Mouse (Mus musculus) central nervous system, embryonic 14 days (tissue): ENCODE measurements around the gene Ifna16. TPM values are rescaled to one million over a fixed set of nuclear protein-coding genes. Genes with fewer than 3 reads are reported as not detected.

Experiments used
- polyA plus RNA-seq: library from polyadenylated mRNA; depleted of rRNA; stranded (reverse); fragments of >200 nt; gene quantifications from 2 replicates; pipeline ENCODE4 v1.2.3, GENCODE M21; 2012; rRNA removed

The Ifna16 gene
- polyA plus RNA-seq, result not detected in 2 replicates

DNA sequence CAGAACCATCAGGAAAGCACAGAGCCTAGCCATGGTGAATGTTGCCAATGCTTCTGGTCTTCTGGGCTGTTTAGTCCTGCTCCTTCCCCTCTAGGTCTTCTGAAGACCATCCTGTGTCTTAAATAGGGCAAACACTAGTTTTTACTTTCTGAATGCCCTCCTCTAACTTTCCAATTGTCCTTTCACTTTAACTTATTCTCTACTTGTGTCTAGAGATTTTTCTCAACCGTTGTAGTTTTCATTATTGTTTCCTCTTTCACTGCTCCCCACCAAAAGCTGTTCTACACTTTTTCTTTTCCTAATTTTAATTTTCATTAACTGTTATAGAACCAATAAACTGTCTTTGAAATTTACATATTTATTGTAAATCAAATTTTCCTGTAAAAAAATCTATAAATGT, at the start of gene Ifna16:
Ifna16 (minus strand) TSS at position 101 of the 400 bp plus-strand sequence.

GRCm38 (mm10) chr4:88721791-88722721, 45.3 kb upstream of the Ifna16 start, which contains the start of the genes Gm26566 and Klhl9:
TSS of gene Gm26566 (plus strand) at chr4:88721805.
TSS of gene Klhl9 (minus strand) at chr4:88722465.

GRCm38 (mm10) chr4:88691259-88691658, 14.5 kb upstream of the Ifna16 start, which contains the start of gene Ifnab:
TSS of gene Ifnab (minus strand) at chr4:88691359.

GRCm38 (mm10) chr4:88683812-88684211, 7.1 kb upstream of the Ifna16 start, which contains the start of gene Ifna2:
TSS of gene Ifna2 (minus strand) at chr4:88683912.

GRCm38 (mm10) chr4:88644359-88644758, 32.4 kb downstream of the Ifna16 start, which contains the start of gene Ifna13:
TSS of gene Ifna13 (minus strand) at chr4:88644459.

GRCm38 (mm10) chr4:88634311-88634710, 42.4 kb downstream of the Ifna16 start, which contains the start of gene C87499:
TSS of gene C87499 (minus strand) at chr4:88634411.

Other genes with a start within 250 kb of the Ifna16 start
- gene Hacd4, start 238.0 kb downstream of the Ifna16 start, polyA plus RNA-seq, result 1.3 and 1.8 TPM in 2 replicates
- not detected in 2 replicates for gene Ifnb1, start 154.2 kb downstream of the Ifna16 start, polyA plus RNA-seq
- gene Ifna15, start 118.7 kb downstream of the Ifna16 start, polyA plus RNA-seq, result not detected in 2 replicates
- gene Ifna14, start 105.1 kb downstream of the Ifna16 start, polyA plus RNA-seq, result not detected in 2 replicates
- not detected in 2 replicates for gene Ifna9, start 84.5 kb downstream of the Ifna16 start, polyA plus RNA-seq
- not detected in 2 replicates for gene Ifna12, start 73.5 kb downstream of the Ifna16 start, polyA plus RNA-seq
- gene C87499, start 42.5 kb downstream of the Ifna16 start, polyA plus RNA-seq, result not detected in 2 replicates
- gene Ifna13, start 32.5 kb downstream of the Ifna16 start, polyA plus RNA-seq, result not detected in 2 replicates
- not detected in 2 replicates for gene Ifna2, start 7.0 kb upstream of the Ifna16 start, polyA plus RNA-seq
- gene Ifnab, start 14.4 kb upstream of the Ifna16 start, polyA plus RNA-seq, result not detected in 2 replicates
- gene Gm26566, start 44.9 kb upstream of the Ifna16 start, polyA plus RNA-seq, result 1.2 and 1.6 TPM in 2 replicates
- 43.1 and 44.2 TPM in 2 replicates for gene Klhl9, start 45.5 kb upstream of the Ifna16 start, polyA plus RNA-seq
- gene Gm13271, start 77.9 kb upstream of the Ifna16 start, polyA plus RNA-seq, result not detected in 2 replicates
- 0.06 TPM in 1 of 2 replicates, not detected in the other for gene Gm13283, start 83.2 kb upstream of the Ifna16 start, polyA plus RNA-seq
- not detected in 2 replicates for gene Gm13290, start 96.9 kb upstream of the Ifna16 start, polyA plus RNA-seq
- not detected in 2 replicates for gene Gm13289, start 100.0 kb upstream of the Ifna16 start, polyA plus RNA-seq
- gene Gm13272, start 102.9 kb upstream of the Ifna16 start, polyA plus RNA-seq, result not detected in 2 replicates
- gene Ifnz, start 105.2 kb upstream of the Ifna16 start, polyA plus RNA-seq, result not detected in 2 replicates
- gene Gm13276, start 108.8 kb upstream of the Ifna16 start, polyA plus RNA-seq, result not detected in 2 replicates
- gene Gm13277, start 111.7 kb upstream of the Ifna16 start, polyA plus RNA-seq, result not detected in 2 replicates
- gene Gm13278, start 114.6 kb upstream of the Ifna16 start, polyA plus RNA-seq, result not detected in 2 replicates
- not detected in 2 replicates for gene Gm13275, start 117.6 kb upstream of the Ifna16 start, polyA plus RNA-seq
- gene Gm13279, start 120.5 kb upstream of the Ifna16 start, polyA plus RNA-seq, result not detected in 2 replicates
- not detected in 2 replicates for gene Gm13285, start 122.7 kb upstream of the Ifna16 start, polyA plus RNA-seq
- gene Gm13287, start 126.3 kb upstream of the Ifna16 start, polyA plus RNA-seq, result not detected in 2 replicates
- 0.01 TPM in 1 of 2 replicates, not detected in the other for gene Gm13288, start 128.6 kb upstream of the Ifna16 start, polyA plus RNA-seq
- not detected in 2 replicates for gene Ifna7, start 139.3 kb upstream of the Ifna16 start, polyA plus RNA-seq
- gene Ifna11, start 143.0 kb upstream of the Ifna16 start, polyA plus RNA-seq, result not detected in 2 replicates
- gene Ifna6, start 150.5 kb upstream of the Ifna16 start, polyA plus RNA-seq, result not detected in 2 replicates
- not detected in 2 replicates for gene Ifna5, start 158.6 kb upstream of the Ifna16 start, polyA plus RNA-seq
- not detected in 2 replicates for gene Ifna4, start 164.9 kb upstream of the Ifna16 start, polyA plus RNA-seq
- not detected in 2 replicates for gene Ifna1, start 173.2 kb upstream of the Ifna16 start, polyA plus RNA-seq
- not detected in 2 replicates for gene Ifne, start 203.3 kb upstream of the Ifna16 start, polyA plus RNA-seq